Mouse (Mus musculus) megakaryocyte-erythroid progenitor cell, adult 5 weeks (primary cell): ENCODE measurements around the gene Gm3636. TPM values are rescaled to one million over a fixed set of nuclear protein-coding genes. Genes with fewer than 3 reads are reported as not detected.

Experiments used
- polyA plus RNA-seq: library from polyadenylated mRNA; stranded (reverse); fragments of >175 nt; gene quantifications from 2 replicates; pipeline ENCODE4 v1.2.3, GENCODE M21; 2012

Gene Gm3636
- polyA plus RNA-seq, result not detected in 2 replicates

DNA sequence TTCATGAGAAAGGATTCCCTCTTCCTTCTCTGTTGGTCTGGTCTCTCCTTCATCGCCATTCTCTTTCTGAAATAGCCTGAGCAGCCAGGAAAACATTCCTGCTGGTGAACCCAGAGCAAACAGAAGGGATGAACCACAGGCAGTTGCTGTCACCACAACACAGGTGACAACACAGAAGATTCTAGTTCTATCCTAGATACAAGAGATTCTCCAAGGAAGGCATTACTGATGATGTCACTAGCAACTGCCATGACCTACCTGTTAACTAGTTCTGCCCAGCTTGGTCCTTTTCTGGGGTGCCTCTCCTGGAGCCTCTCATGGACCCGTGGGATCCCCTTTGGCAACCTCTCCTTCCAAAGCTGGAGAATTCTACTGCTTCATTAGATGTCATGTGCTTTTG, at the start of gene Gm3636:
Gm3636 (minus strand) TSS at position 101 of the 400 bp plus-strand sequence.

DNA sequence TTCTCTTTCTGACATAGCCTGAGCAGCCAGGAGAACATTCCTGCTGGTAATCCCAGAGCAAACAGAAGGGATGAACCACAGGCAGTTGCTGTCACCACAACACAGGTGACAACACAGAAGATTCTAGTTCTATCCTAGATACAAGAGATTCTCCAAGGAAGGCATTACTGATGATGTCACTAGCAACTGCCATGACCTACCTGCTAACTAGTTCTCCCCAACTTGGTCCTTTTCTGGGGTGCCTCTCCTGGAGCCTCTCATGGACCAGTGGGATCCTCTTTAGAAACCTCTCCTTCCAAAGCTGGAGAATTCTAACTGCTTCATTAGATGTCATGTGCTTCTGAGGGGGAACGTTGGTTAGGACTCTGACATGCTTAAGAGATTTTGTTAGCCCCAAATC, 32.2 kb upstream of the Gm3636 start, which contains the start of gene Gm8362:
Gm8362 (minus strand) TSS at position 101 of the 400 bp plus-strand sequence.

DNA sequence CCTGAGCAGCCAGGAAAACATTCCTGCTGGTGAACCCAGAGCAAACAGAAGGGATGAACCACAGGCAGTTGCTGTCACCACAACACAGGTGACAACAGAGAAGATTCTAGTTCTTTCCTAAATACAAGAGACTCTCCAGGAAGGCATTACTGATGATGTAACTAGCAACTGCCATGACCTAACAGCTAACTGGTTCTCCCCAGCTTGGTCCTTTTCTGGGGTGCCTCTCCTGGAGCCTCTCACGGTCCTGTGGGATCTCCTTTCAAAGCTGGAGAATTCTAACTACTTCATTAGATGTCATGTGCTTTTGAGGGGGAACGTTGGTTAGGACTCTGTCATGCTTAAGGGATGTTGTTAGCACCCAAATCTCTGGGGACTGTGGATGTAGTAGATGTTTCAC, 22.0 kb downstream of the Gm3636 start, which contains the start of gene Gm8050:
Gm8050 (minus strand) TSS at position 101 of the 400 bp plus-strand sequence.

Other genes with a start within 250 kb of the Gm3636 start
- 0.24 TPM in 1 of 2 replicates, not detected in the other for gene Gm8356, start 205.0 kb downstream of the Gm3636 start, polyA plus RNA-seq
- gene Gm3629, start 151.7 kb downstream of the Gm3636 start, polyA plus RNA-seq, result not detected in 2 replicates
- gene Gm3460, start 119.9 kb downstream of the Gm3636 start, polyA plus RNA-seq, result not detected in 2 replicates
- gene Gm10251, start 58.2 kb downstream of the Gm3636 start, polyA plus RNA-seq, result not detected in 2 replicates
- not detected in 2 replicates for gene Gm8050, start 22.1 kb downstream of the Gm3636 start, polyA plus RNA-seq
- not detected in 2 replicates for gene Gm8362, start 32.1 kb upstream of the Gm3636 start, polyA plus RNA-seq
- not detected in 2 replicates for gene Gm3642, start 98.0 kb upstream of the Gm3636 start, polyA plus RNA-seq
- not detected in 2 replicates for gene Gm3667, start 147.6 kb upstream of the Gm3636 start, polyA plus RNA-seq
- gene Gm6356, start 231.5 kb upstream of the Gm3636 start, polyA plus RNA-seq, result not detected in 2 replicates